Comparison of ENCODE assay signal across 12 mouse cellular contexts in genomic region chr5:37196666-37197250, GRCm38 (mm10). TPM values are rescaled to one million over a fixed set of nuclear protein-coding genes. Genes with fewer than 3 reads are reported as not detected.
DNase-seq lines count a peak whose midpoint lies in the region; ATAC-seq lines count a peak whose summit lies in the region.
"Had no signal": no experiment of that assay in that cellular context is flagged by ENCODE, and none has a peak within 500 bp of the region (broad histone marks: within the 10 kb centered on the region; RNA-seq: fewer than 3 reads in every experiment).

No protein-coding gene starts in this region.

- no peak overlapping the region for H3K9ac ChIP-seq in hindbrain, embryonic 15.5 days
- H3K9ac ChIP-seq: heart, embryonic 15.5 days; midbrain, embryonic 12.5 days had no signal

- ATAC-seq in hindbrain, embryonic 15.5 days (ENCODE audit: low FRiP score, low read depth): peak; percentile 19; the same call in 1 of the 2 replicates

- H3K4me2 ChIP-seq in hindbrain, embryonic 15.5 days: no peak overlapping the region
- H3K4me2 ChIP-seq: heart, embryonic 15.5 days; midbrain, embryonic 12.5 days had no signal

- intact Hi-C loops in left cerebral cortex, postnatal 25 days (cut with DNase I): no loop called here
- intact Hi-C loops in gastrocnemius, postnatal 14 days (cut with DNase I; ENCODE audit: low total_unique reads): no loop called here

- no peak overlapping the region for H3K4me3 ChIP-seq in hindbrain, embryonic 15.5 days
- H3K4me3 ChIP-seq: heart, embryonic 15.5 days; midbrain, embryonic 12.5 days had no signal

- H3K4me1 ChIP-seq in hindbrain, embryonic 15.5 days (replicated peaks): peaks cover 41% of the 10 kb centered on the region

- H3K36me3 ChIP-seq in hindbrain, embryonic 15.5 days: no peaks in the 10 kb centered on the region
- H3K36me3 ChIP-seq: heart, embryonic 15.5 days; midbrain, embryonic 12.5 days had no signal

- no peaks in the 10 kb centered on the region for H3K27me3 ChIP-seq in hindbrain, embryonic 15.5 days
- H3K27me3 ChIP-seq: midbrain, embryonic 12.5 days had no signal

- 37% methylated on average over 10 of the region's 10 CpGs for WGBS in hindbrain, embryonic 15.5 days

- no peaks in the 10 kb centered on the region for H3K9me3 ChIP-seq in hindbrain, embryonic 15.5 days
- H3K9me3 ChIP-seq: heart, embryonic 15.5 days; midbrain, embryonic 12.5 days had no signal

- peak overlapping the region; percentile 49 for H3K27ac ChIP-seq in hindbrain, embryonic 15.5 days (replicated peaks)
- H3K27ac ChIP-seq: heart, embryonic 15.5 days; midbrain, embryonic 12.5 days had no signal

- peak; percentile 28 for DNase-seq in adrenal gland, postnatal 14 days
- no peak for DNase-seq in adrenal gland, adult (ENCODE audit: inconsistent age in 2 of 2, low spot score in 1 of 2)
- peak; percentile 41 for DNase-seq in CD4-positive helper T cell, adult 2 months (ENCODE audit: low read depth, low spot score)
- peak; percentile 76 for DNase-seq in lung, postnatal 36 days
- DNase-seq in frontal cortex, postnatal 36 days (ENCODE audit: low spot score in 2 of 2): no peak
- DNase-seq in left cerebral cortex, postnatal 25 days (ENCODE audit: low spot score in 2 of 2): no peak
- DNase-seq in gastrocnemius, postnatal 14 days: no peak
- DNase-seq: cerebellum, postnatal 36 days; layer of hippocampus, postnatal 36 days had no signal

RNA-seq across cellular contexts. Expression of gene Crmp1, which starts 45.0 kb away (rescaled TPM):
- total RNA-seq in adrenal gland, postnatal 14 days (2021): 7.0 and 12.1 TPM in 2 replicates
- polyA plus RNA-seq in hindbrain, embryonic 15.5 days (2015; fragmentation: Nextera tagmentation; extraction: Ambion mirVana): 784 and 959 TPM in 2 replicates
- total RNA-seq in left cerebral cortex, postnatal 25 days (2021): 100 to 1,000 TPM; 210 to 213 TPM
- total RNA-seq in gastrocnemius, postnatal 14 days (2021): 1 to 10 TPM in 1 of 2 experiments, under 1 TPM in 1; 0.58 to 1.0 TPM

Comparison
In these comparisons a context has a peak if more than half of its experiments do, and no peak if none do; other contexts are left out.
1. DNase-seq: peak in adrenal gland, postnatal 14 days (single experiment), CD4-positive helper T cell, adult 2 months (single experiment) and lung, postnatal 36 days (single experiment); none in adrenal gland, adult (0 of 2), frontal cortex, postnatal 36 days (0 of 2), left cerebral cortex, postnatal 25 days (0 of 2) and gastrocnemius, postnatal 14 days (single experiment).
2. RNA of gene Crmp1, which starts 45.0 kb away (total RNA-seq): 210 to 213 TPM in left cerebral cortex, postnatal 25 days; 7.0 to 12.1 TPM in adrenal gland, postnatal 14 days and 0.58 to 1.0 TPM in gastrocnemius, postnatal 14 days; every median in the first group is over 10 times any median in the second.